Mouse (Mus musculus) T-helper 17 cell (primary cell): Measurements from ENCODE around the gene Ogfod3.

ENCODE experiments used
- in situ Hi-C, 2 experiments: fragments of 300-600 bp; cut with MboI, MseI; formaldehyde crosslinking; loops; 1 replicate in 1 of 2; 2 replicates in 1 of 2; pipeline ENCODE4 v1.15.1; 2025; ENCODE audit warnings: high pct_unique_total_duplicates in 2 of 2

Gene Ogfod3

GRCm38 (mm10) chr11:121204161-121205006, at the start of gene Ogfod3, which contains the start of gene Hexdc:
TSS of gene Ogfod3 (minus strand) at chr11:121204711.
TSS of gene Hexdc (plus strand) at chr11:121204433.
- in situ Hi-C loops, result loop anchor here in 1 of 2 experiments (5.0 kb wide), 1 partner anchor 52 kb away; no protein-coding TSS in a partner anchor

GRCm38 (mm10) chr11:121250196-121250595, 45.7 kb upstream of the Ogfod3 start:
- in situ Hi-C loops, result no loop called here

- in situ Hi-C loops, result no loop called here
Measured at GRCm38 (mm10) chr11:121239669-121240068, 35.2 kb upstream of the Ogfod3 start.

GRCm38 (mm10) chr11:121237345-121238128, 33.0 kb upstream of the Ogfod3 start:
- in situ Hi-C loops, result no loop called here

- in situ Hi-C loops, result no loop called here
Measured at GRCm38 (mm10) chr11:121236564-121237344, 32.2 kb upstream of the Ogfod3 start, which contains the start of gene Narf. TSS of gene Narf (plus strand) at chr11:121237253.

GRCm38 (mm10) chr11:121235475-121236238, 31.1 kb upstream of the Ogfod3 start:
- in situ Hi-C loops, result no loop called here

GRCm38 (mm10) chr11:121232706-121233105, 28.2 kb upstream of the Ogfod3 start:
- in situ Hi-C loops, result no loop called here

- in situ Hi-C loops, result no loop called here
Measured at GRCm38 (mm10) chr11:121231628-121232291, 27.2 kb upstream of the Ogfod3 start.

- in situ Hi-C loops, result no loop called here
Measured at GRCm38 (mm10) chr11:121231191-121231590, 26.7 kb upstream of the Ogfod3 start.

GRCm38 (mm10) chr11:121229018-121229439, 24.5 kb upstream of the Ogfod3 start, which contains the start of gene Cybc1:
TSS of gene Cybc1 (minus strand) at chr11:121229322.
- in situ Hi-C loops, result loop anchor here in 1 of 2 experiments (10.0 kb wide), 1 partner anchor 1134 kb away; the partner anchor contains the start of genes Ndufaf8 and Tepsin

GRCm38 (mm10) chr11:121228129-121229017, 23.9 kb upstream of the Ogfod3 start:
- in situ Hi-C loops, result loop anchor here in 1 of 2 experiments (10.0 kb wide), 1 partner anchor 1134 kb away; the partner anchor contains the start of genes Ndufaf8 and Tepsin

GRCm38 (mm10) chr11:121221321-121222010, 17.0 kb upstream of the Ogfod3 start:
- in situ Hi-C loops, result loop anchor here in 1 of 2 experiments (10.0 kb wide), 1 partner anchor 1127 kb away; the partner anchor contains the start of genes Ndufaf8 and Tepsin

- in situ Hi-C loops, result loop anchor here in 1 of 2 experiments (10.0 kb wide), 1 partner anchor 1126 kb away; the partner anchor contains the start of genes Ndufaf8 and Tepsin
Measured at GRCm38 (mm10) chr11:121220771-121221170, 16.3 kb upstream of the Ogfod3 start.

- in situ Hi-C loops, result loop anchor here in 1 of 2 experiments (10.0 kb wide), 1 partner anchor 1125 kb away; the partner anchor contains the start of genes Ndufaf8 and Tepsin
Measured at GRCm38 (mm10) chr11:121219776-121220175, 15.3 kb upstream of the Ogfod3 start.

- in situ Hi-C loops, result no loop called here
Measured at GRCm38 (mm10) chr11:121216831-121217230, 12.3 kb upstream of the Ogfod3 start.

GRCm38 (mm10) chr11:121203859-121204160, 701 bp downstream of the Ogfod3 start:
- in situ Hi-C loops, result loop anchor here in 1 of 2 experiments (5.0 kb wide), 1 partner anchor 52 kb away; no protein-coding TSS in a partner anchor

GRCm38 (mm10) chr11:121201436-121202198, 2.9 kb downstream of the Ogfod3 start:
- in situ Hi-C loops, result loop anchor here in 1 of 2 experiments (5.0 kb wide), 1 partner anchor 49 kb away; no protein-coding TSS in a partner anchor
